Mouse (Mus musculus): ENCODE measurements around the gene Chmp6. TPM values are rescaled to one million over a fixed set of nuclear protein-coding genes. Genes with fewer than 3 reads are reported as not detected.

The Chmp6 gene
- polyA plus RNA-seq, 1 experiment from 2014 or later, result 25.4 TPM

GRCm38 (mm10) chr11:119937772-119938502, 24.7 kb downstream of the Chmp6 start:
- WGBS (ENCODE audit: insufficient replicate concordance), result 43% methylated on average over 19 of the region's 19 CpGs
- Histone ChIP-seq H3K4me3 (replicated peaks) (no peak overlapping the region; the same call in 1 of the 2 replicates), H3K36me3 (replicated peaks) (no peaks in the 10 kb centered on the region), H3K4me1 (replicated peaks) (peaks cover 67% of the 10 kb centered on the region), H3K27ac (replicated peaks) (peak overlapping the region; percentile 69), H3K9me3 (replicated peaks) (no peaks in the 10 kb centered on the region), H3K9ac (no peak overlapping the region), H3K27me3 (peaks cover 57% of the 10 kb centered on the region), H3K4me2 (peak overlapping the region; percentile 39)
- no peak for ATAC-seq (ENCODE audit: insufficient read depth)

GRCm38 (mm10) chr11:119939073-119939710, 26.0 kb downstream of the Chmp6 start:
- WGBS (ENCODE audit: insufficient replicate concordance), result 50% methylated on average over 8 of the region's 8 CpGs
- no peak for ATAC-seq (ENCODE audit: insufficient read depth)
- no peaks in the 10 kb centered on the region for H3K9me3 ChIP-seq (replicated peaks)
- H3K9ac ChIP-seq, result no peak overlapping the region
- peak overlapping the region; percentile 69 for H3K27ac ChIP-seq (replicated peaks)
- H3K36me3 ChIP-seq (replicated peaks), result no peaks in the 10 kb centered on the region
- H3K4me1 ChIP-seq (replicated peaks), result peaks cover 77% of the 10 kb centered on the region
- peaks cover 66% of the 10 kb centered on the region for H3K27me3 ChIP-seq
- H3K4me2 ChIP-seq, result peak overlapping the region; percentile 39
- no peak overlapping the region; the same call in 1 of the 2 replicates for H3K4me3 ChIP-seq (replicated peaks)

GRCm38 (mm10) chr11:119939711-119940106, 26.5 kb downstream of the Chmp6 start:
- no peak for ATAC-seq (ENCODE audit: insufficient read depth)
- H3K27ac ChIP-seq (replicated peaks), result peak overlapping the region; percentile 69
- no peak overlapping the region for H3K4me3 ChIP-seq (replicated peaks)
- peak overlapping the region; percentile 39 for H3K4me2 ChIP-seq
- H3K9ac ChIP-seq, result no peak overlapping the region
- peaks cover 72% of the 10 kb centered on the region for H3K27me3 ChIP-seq
- H3K4me1 ChIP-seq (replicated peaks), result peaks cover 77% of the 10 kb centered on the region
- no peaks in the 10 kb centered on the region for H3K9me3 ChIP-seq (replicated peaks)
- no peaks in the 10 kb centered on the region for H3K36me3 ChIP-seq (replicated peaks)
- 43% methylated on average over 4 of the region's 4 CpGs for WGBS (ENCODE audit: insufficient replicate concordance)

GRCm38 (mm10) chr11:119940142-119940541, 26.9 kb downstream of the Chmp6 start:
- H3K4me3 ChIP-seq (replicated peaks), result no peak overlapping the region
- H3K4me1 ChIP-seq (replicated peaks), result peaks cover 78% of the 10 kb centered on the region
- H3K36me3 ChIP-seq (replicated peaks), result no peaks in the 10 kb centered on the region
- ATAC-seq (ENCODE audit: insufficient read depth), result no peak
- WGBS (ENCODE audit: insufficient replicate concordance), result 56% methylated on average over 11 of the region's 11 CpGs
- no peak overlapping the region for H3K9ac ChIP-seq
- peaks cover 76% of the 10 kb centered on the region for H3K27me3 ChIP-seq
- peak overlapping the region; percentile 69; the same call in 1 of the 2 replicates for H3K27ac ChIP-seq (replicated peaks)
- no peak overlapping the region for H3K4me2 ChIP-seq
- no peaks in the 10 kb centered on the region for H3K9me3 ChIP-seq (replicated peaks)

DNA sequence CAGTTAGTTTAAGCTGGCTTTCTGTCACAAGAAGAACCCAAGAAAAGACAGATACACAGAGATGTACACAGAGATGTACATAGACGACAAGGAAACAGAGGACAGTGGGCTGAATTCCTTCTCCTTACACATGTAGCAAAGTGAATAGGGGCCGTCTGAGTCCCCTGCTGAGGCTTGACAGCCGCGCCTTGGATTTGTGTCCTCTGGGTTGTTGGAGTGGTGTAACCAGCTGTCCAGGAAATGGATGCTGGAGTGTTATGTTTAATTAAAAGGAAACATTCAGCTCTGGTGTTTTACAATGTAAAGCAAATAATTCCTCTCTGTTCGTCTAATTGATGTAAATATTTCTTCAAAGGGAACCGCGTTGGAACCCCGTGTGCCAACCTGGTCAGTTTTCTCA, 28.6 kb downstream of the Chmp6 start:
- no peak for ATAC-seq (ENCODE audit: insufficient read depth)
- 15% methylated on average over 8 of the region's 8 CpGs for WGBS (ENCODE audit: insufficient replicate concordance)
- Histone ChIP-seq H3K4me1 (replicated peaks) (peaks cover 83% of the 10 kb centered on the region), H3K27me3 (peaks cover 83% of the 10 kb centered on the region), H3K36me3 (replicated peaks) (no peaks in the 10 kb centered on the region), H3K9ac (no peak overlapping the region), H3K9me3 (replicated peaks) (no peaks in the 10 kb centered on the region), H3K4me2 (peak overlapping the region; percentile 97), H3K4me3 (replicated peaks) (peak overlapping the region; percentile 67), H3K27ac (replicated peaks) (no peak overlapping the region)

GRCm38 (mm10) chr11:119942201-119942726, 29.0 kb downstream of the Chmp6 start:
- H3K4me2 ChIP-seq, result peak overlapping the region; percentile 97
- peak overlapping the region; percentile 68 for H3K27ac ChIP-seq (replicated peaks)
- H3K4me1 ChIP-seq (replicated peaks), result peaks cover 81% of the 10 kb centered on the region
- H3K27me3 ChIP-seq, result peaks cover 83% of the 10 kb centered on the region
- no peaks in the 10 kb centered on the region for H3K36me3 ChIP-seq (replicated peaks)
- peak overlapping the region; percentile 49 for H3K9ac ChIP-seq
- H3K4me3 ChIP-seq (replicated peaks), result peak overlapping the region; percentile 67
- under 1% methylated on average over 43 of the region's 43 CpGs for WGBS (ENCODE audit: insufficient replicate concordance)
- ATAC-seq (ENCODE audit: insufficient read depth), result peak; percentile 42
- H3K9me3 ChIP-seq (replicated peaks), result no peaks in the 10 kb centered on the region

- peak; percentile 84 for ATAC-seq (ENCODE audit: insufficient read depth)
- peaks cover 76% of the 10 kb centered on the region for H3K4me1 ChIP-seq (replicated peaks)
- H3K9me3 ChIP-seq (replicated peaks), result no peaks in the 10 kb centered on the region
- whole genome bisulfite sequencing (ENCODE audit: insufficient replicate concordance), result under 1% methylated on average over 73 of the region's 79 CpGs
- peak within 1 kb of the TSS; percentile 64 for H3K9ac ChIP-seq
- H3K27ac ChIP-seq (replicated peaks), result peak within 1 kb of the TSS; percentile 68
- H3K4me3 ChIP-seq (replicated peaks), result peak within 1 kb of the TSS; percentile 67
- H3K36me3 ChIP-seq (replicated peaks), result no peaks in the 10 kb centered on the region
- H3K27me3 ChIP-seq, result peaks cover 80% of the 10 kb centered on the region
- peak within 1 kb of the TSS; percentile 97 for H3K4me2 ChIP-seq
These were observed 29.6 kb downstream of the Chmp6 start, which contains the start of gene Baiap2 for GRCm38 (mm10) chr11:119942727-119943427. Gene Baiap2 (plus strand): TSS chr11:119942763.

DNA sequence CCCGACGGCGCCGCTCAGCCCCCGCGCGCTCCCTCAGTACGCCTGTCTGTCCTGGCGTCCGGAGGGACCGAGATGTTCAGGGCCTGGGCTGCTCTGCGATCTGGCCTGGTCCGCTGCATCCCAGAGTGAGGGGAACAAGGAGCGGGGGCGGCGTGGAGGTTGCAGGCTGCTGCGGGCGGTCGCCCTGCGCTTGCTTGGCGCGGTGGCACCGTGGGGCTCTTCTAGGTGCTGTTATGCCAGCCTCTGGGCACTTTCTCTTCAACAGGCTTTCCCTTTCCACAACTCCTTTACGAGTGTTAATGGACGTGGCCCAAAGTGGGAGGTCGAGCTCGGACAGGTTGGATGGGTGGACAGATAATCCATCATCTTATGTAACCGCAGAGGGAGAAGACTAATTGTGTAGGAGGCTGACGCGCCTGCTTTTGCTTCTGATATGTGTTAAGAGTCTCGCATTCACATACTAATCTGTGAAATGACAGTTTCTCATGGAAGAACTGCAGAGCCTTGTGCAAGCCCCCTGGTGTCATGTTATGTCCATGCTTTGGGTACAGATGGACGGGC, 30.3 kb downstream of the Chmp6 start:
- Histone ChIP-seq H3K4me2 (peak overlapping the region; percentile 97), H3K4me1 (replicated peaks) (peaks cover 76% of the 10 kb centered on the region), H3K27ac (replicated peaks) (no peak overlapping the region), H3K9ac (peak overlapping the region; percentile 64), H3K9me3 (replicated peaks) (no peaks in the 10 kb centered on the region), H3K27me3 (peaks cover 73% of the 10 kb centered on the region), H3K36me3 (replicated peaks) (no peaks in the 10 kb centered on the region), H3K4me3 (replicated peaks) (peak overlapping the region; percentile 67)
- WGBS (ENCODE audit: insufficient replicate concordance), result 2% methylated on average over 32 of the region's 32 CpGs
- ATAC-seq (ENCODE audit: insufficient read depth), result 0 out of 2 replicates have a peak, but pooled peaks have one; percentile 1

GRCm38 (mm10) chr11:119945343-119945742, 32.1 kb downstream of the Chmp6 start:
- 49% methylated on average over 7 of the region's 7 CpGs for WGBS (ENCODE audit: insufficient replicate concordance)
- H3K4me1 ChIP-seq (replicated peaks), result peaks cover 66% of the 10 kb centered on the region
- H3K4me2 ChIP-seq, result peak overlapping the region; percentile 97
- peaks cover 55% of the 10 kb centered on the region for H3K27me3 ChIP-seq
- H3K36me3 ChIP-seq (replicated peaks), result no peaks in the 10 kb centered on the region
- H3K4me3 ChIP-seq (replicated peaks), result no peak overlapping the region; the same call in 1 of the 2 replicates
- H3K27ac ChIP-seq (replicated peaks), result no peak overlapping the region; the same call in 1 of the 2 replicates
- H3K9me3 ChIP-seq (replicated peaks), result no peaks in the 10 kb centered on the region
- H3K9ac ChIP-seq, result no peak overlapping the region
- no peak for ATAC-seq (ENCODE audit: insufficient read depth)

GRCm38 (mm10) chr11:119947426-119947825, 34.2 kb downstream of the Chmp6 start:
- ATAC-seq (ENCODE audit: insufficient read depth), result peak; percentile 20
- Histone ChIP-seq H3K36me3 (replicated peaks) (no peaks in the 10 kb centered on the region), H3K9me3 (replicated peaks) (no peaks in the 10 kb centered on the region), H3K27ac (replicated peaks) (peak overlapping the region; percentile 55; the same call in 1 of the 2 replicates), H3K4me2 (peak overlapping the region; percentile 20; the same call in 1 of the 2 replicates), H3K4me1 (replicated peaks) (peaks cover 57% of the 10 kb centered on the region), H3K4me3 (replicated peaks) (no peak overlapping the region), H3K27me3 (peaks cover 34% of the 10 kb centered on the region), H3K9ac (no peak overlapping the region)
- 89% methylated on average over 1 of the region's 1 CpGs for WGBS (ENCODE audit: insufficient replicate concordance)

All from liver, embryonic 15.5 days (tissue).